Mouse (Mus musculus): Measurements from ENCODE around the gene Tmem115.

DNA sequence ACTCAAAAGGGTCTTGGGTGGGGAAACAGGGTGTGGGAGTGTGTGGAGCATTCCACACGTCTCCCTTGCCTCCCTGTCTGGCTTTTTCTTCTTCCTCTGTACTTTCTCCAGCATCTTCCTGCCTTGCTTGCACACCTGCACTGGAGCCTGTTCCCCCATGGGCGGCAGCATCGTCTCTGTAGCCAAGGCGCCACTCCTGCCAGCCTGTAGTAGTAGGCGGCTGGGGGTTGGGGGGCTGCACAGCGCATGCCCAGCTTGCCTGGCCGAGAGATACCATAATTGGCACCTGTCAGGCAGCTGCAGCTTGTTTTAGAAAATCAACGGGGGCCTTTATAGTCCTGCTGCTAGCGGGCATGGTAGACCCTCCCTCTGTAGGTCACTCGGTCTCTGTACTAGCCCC lies 25.5 kb upstream of the Tmem115 start:
- TF ChIP-seq CTCF (IDR thresholded peaks at IDR 0.05; ENCODE audit: low read depth) (no peak), EP300 (IDR thresholded peaks at IDR 0.05; ENCODE audit: low read depth) (no peak)
